Mouse (Mus musculus) cerebellum, adult 2 months (tissue): ENCODE measurements around the gene Ablim2.

Experiments
- CTCF ChIP-seq: fragments of 200-500 bp; IDR thresholded peaks from 2 replicates; pipeline ENCODE4 v1.5.1; 2011; ENCODE audit warnings: low read depth, mild to moderate bottlenecking, control low read depth, low read length, moderate library complexity, borderline replicate concordance; ENCODE audit not compliant: insufficient read depth
- POLR2A ChIP-seq: fragments of 200-500 bp; IDR thresholded peaks from 2 replicates; pipeline ENCODE4 v1.6.1; 2011; ENCODE audit warnings: low read length, control low read depth, borderline replicate concordance; ENCODE audit not compliant: insufficient read depth

DNA sequence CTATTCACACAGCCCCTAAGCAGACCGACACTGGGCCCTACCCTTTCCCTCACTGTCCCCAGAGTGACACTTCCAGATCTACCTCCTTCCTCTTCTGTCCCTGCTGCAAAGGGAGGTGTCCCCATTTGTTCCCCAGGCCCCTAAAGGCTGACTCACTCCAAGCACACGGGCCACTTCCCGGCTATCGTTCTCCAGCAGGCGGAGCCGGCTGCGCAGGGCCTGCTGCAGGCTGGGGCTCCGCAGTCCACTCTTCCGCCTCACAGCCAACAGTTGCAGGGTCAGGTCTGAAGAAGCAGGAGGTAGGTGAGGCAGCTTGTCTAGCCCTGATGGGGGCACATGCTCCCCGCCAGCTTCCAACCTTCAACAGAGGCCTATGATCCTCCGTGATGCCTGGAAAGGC lies 38.9 kb upstream of the Ablim2 start:
- TF ChIP-seq POLR2A = no peak
- no peak for TF ChIP-seq CTCF
